Mouse (Mus musculus) right cerebral cortex, postnatal 10 days (tissue): ENCODE measurements around the gene Fcer1g.
A peak's percentile ranks its signal among the peaks of the same experiment; 100 is the strongest.

ENCODE experiments used
- DNase-seq, 2 experiments: peaks; one replicate each; pipeline ENCODE4 v3.0.0; 2021; ENCODE audit warnings: low spot score in 2 of 2

The Fcer1g gene

DNA sequence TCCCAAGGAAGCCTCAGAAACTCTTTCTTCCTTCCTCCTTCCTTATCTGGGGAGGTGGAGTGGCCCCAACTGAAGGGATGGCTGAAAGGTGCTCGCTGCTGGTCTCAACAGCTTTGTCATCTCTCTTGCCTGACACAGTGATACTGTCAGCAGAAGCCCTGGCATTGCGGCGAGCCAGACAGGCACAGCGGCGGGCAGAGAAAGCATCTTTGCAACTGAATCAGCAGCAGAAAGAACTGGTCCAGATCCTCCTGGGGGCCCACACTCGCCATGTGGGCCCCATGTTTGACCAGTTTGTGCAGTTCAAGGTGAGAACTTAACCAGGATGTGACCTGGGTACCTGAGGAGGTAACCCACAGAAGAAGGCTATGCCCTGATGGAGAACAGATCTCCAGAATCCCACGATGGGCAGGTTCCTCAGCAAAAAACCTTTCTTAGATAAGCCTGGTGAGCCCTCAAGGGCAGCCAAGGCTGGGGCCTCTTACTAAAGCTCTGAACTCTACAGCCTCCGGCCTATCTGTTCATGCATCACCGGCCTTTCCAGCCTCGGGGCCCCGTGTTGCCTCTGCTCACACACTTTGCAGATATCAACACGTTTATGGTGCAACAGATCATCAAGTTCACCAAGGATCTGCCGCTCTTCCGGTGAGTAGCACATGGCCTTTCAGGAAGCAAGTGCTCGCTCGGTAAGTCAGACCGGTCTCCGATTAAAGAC, 17.8 kb downstream of the Fcer1g start:
- DNase-seq = no peak

DNA sequence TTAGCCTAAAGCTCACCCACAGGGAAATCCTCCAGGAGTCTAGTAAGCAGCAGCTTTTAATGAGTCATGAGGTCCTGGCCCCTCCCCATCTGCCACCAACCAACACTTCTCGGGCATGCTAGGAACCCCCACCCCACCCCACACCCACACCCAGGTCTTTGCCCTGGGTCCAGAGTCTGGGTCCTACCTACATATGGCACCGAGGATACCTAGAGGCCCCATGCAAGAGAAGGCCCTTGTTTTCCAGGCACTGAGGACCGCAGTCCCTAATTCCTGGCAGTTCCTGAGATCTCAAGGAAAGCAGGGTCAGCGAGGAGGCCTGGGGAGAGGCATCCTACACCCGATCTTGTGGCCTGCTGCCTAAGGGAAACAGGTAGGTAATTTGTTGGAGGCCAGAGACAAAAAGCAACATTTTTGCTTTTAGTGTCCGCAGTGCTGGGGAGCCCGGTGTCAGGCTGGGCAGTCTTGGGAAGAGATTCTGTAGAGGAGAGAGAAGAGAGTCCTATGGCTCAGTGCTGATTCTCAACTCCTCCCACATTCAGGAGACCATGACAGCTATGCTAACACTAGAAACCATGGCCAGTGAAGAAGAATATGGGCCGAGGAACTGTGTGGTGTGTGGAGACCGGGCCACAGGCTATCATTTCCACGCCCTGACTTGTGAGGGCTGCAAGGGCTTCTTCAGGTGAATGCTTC, 20.2 kb downstream of the Fcer1g start, which contains the start of gene Nr1i3:
Gene Nr1i3 (plus strand): TSS at position 170 of the 696 bp plus-strand sequence.
- no peak for DNase-seq

DNA sequence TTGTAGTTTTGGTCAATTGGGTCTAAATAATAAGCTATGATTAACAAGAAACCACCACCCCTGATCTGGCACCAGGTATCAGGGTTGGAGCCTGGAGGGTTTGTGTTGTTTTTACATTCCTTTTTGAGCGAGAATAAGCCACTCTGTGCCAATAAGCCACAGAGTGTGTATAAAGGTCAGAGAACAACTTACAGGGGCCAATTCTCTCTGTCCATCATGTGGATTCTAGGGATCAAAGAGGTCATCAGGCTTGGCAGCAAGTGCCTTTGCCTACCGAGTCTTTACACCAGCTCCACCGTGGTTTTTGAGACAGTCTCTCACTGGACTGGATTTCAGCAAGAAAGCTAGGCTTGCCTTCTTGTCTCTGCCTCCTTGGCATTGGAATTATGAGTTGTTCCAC, 21.3 kb downstream of the Fcer1g start:
- no peak for DNase-seq

DNA sequence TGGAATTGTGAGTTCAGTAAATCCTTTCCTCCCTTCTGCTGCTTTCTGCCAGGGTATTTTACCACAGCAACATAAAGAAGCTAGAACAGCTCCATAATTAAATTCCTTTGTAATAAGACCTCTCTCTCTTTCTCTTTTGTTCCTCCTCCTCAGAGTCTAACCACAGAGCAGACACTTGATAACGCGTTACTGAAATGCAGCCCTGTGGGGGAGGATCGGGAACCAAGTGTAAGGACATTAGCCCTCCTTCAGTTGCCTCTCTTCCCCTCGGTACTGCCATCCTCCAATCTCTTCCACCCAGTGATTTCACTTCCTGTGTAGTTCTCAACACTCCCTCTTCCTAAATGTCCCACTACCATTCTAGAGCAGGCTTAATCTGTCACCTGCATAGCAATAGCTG, 24.8 kb downstream of the Fcer1g start:
- no peak for DNase-seq

DNA sequence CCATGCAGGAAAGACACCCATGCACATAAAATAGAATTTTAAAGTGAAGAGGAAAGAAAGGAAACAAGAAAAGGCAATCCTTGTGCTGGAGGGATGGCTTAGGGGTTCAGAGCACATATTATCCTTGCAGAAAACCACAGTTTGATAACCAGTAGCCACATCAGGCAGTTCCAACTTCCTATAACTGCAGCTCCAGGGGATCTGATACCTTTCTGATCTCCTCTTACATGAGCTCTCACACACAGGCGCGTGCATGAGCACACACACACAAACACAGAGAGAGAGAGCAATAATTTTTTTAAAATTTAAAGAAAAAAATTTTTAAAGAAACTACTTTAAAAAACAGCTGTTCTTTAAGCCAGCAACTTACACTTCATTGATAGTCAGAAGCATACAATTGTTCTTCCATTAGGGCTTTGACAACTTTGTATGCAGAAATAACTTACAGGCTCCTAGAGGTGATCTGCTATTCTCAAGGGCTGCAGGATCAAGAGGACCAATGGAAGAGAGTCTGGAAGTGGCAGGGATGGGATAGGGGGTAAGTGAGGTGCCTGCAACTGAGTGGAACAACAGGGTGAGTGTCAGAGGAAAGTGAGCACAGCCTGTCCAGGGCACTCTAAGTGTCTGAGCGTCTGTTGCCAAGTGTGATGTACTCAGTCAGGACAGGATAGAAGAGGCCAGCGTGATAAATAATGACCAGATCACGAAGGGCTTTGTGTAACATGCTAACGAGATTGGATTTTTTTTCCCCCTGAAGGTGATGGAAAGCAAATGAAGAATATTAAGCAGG, 28.3 kb downstream of the Fcer1g start:
- no peak for DNase-seq

- no peak for DNase-seq
Observed at GRCm38 (mm10) chr1:171204249-171204644, 29.9 kb downstream of the Fcer1g start.

DNA sequence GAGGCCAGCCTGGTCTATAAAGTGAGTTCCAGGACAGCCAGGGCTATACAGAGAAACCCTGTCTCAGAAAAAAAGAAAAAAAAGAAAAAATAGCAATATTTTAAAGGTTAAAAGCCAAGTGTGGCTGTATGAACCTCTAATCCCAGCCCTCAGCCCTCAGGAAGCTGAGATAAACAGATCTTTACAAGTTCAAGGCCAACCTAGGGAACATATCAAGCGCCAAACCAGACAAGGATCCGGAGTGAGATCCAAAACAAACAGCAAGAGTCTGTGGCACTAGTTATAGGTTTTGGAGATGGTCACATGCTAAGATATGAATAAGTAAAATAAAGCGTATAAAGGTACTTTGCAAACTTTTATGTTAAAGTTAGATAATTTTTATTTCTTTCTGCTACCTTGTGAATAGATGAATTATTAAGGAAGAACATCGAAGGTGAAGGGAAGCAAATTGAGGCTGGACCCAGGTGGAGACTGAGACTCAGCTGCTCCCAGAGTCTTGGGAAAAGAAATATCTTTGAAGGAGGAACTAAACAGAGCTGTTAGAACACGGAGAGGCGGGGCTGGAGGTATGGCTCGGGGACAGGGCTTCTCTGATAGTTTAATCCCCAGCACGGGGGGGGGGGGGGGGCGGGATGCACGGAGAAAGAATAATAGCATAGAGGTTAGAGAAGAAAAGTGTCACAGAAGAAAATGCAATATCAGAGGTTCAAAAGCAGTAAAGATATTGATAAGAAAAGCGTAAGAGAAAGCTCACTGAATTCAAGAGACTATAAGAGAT, 30.5 kb downstream of the Fcer1g start:
- no peak for DNase-seq

GRCm38 (mm10) chr1:171200769-171201168, 33.4 kb downstream of the Fcer1g start:
- DNase-seq = no peak

GRCm38 (mm10) chr1:171199532-171199931, 34.6 kb downstream of the Fcer1g start:
- no peak for DNase-seq

GRCm38 (mm10) chr1:171195887-171196397, 38.2 kb downstream of the Fcer1g start, which contains the start of gene Pcp4l1:
Gene Pcp4l1, minus strand, starts transcription at chr1:171196268.
- peak; percentile 78 to 82 for DNase-seq

- no peak for DNase-seq
Observed at GRCm38 (mm10) chr1:171195046-171195822, 38.9 kb downstream of the Fcer1g start.

- no peak for DNase-seq
Observed at GRCm38 (mm10) chr1:171193911-171194830, 40.0 kb downstream of the Fcer1g start.

GRCm38 (mm10) chr1:171193093-171193840, 40.9 kb downstream of the Fcer1g start:
- no peak for DNase-seq

DNA sequence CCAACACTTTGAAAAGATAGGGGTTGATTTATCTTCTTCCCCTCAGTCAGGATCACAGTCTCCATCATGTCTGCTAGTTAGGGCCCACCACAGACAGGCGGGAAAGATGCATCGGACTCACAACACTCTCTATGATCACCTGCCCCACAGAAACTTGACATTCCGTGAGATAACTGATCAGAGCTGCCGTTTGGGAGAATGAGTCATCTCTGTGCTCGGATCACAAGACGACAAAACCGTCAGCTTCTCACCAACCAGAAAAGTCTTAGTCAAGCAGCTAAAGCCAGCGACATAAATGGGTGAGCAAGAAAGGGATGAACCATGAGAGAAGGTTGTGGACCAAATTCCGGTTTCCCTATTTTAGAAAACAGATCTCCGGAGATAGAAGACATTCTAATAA, 41.9 kb downstream of the Fcer1g start:
- no peak for DNase-seq

DNA sequence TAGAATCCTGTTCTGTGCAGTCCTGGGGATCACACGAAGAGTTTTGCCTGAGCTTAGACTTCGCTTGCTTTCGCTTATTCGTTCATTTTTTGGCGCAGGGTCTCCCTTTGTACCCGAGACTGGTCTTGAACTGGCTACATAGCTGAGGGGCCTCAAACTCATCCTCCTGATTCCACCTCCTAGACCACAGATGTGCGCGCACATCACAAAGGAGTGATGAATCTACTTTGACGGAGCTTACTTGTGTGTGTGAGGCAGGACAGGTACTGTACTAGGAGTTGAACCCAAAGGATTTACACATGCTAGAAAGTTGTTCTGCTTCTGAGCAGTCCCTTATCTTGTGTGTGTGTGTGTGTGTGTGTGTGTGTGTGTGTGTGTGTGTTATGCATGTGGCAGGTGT, 43.3 kb downstream of the Fcer1g start:
- no peak for DNase-seq

- no peak for DNase-seq
Observed at GRCm38 (mm10) chr1:171189476-171190114, 44.6 kb downstream of the Fcer1g start.

- no peak for DNase-seq
Observed at GRCm38 (mm10) chr1:171189046-171189445, 45.1 kb downstream of the Fcer1g start.
